Mouse (Mus musculus): Measurements from ENCODE around the gene Espn. TPM values are rescaled to one million over a fixed set of nuclear protein-coding genes. Genes with fewer than 3 reads are reported as not detected.

The Espn gene
- polyA plus RNA-seq, 1 experiment from 2014 or later: 1.5 TPM

GRCm38 (mm10) chr4:152140441-152140840 is 11.7 kb downstream of the Espn start:
- Histone ChIP-seq H3K36me3 (no peaks in the 10 kb centered on the region), H3K4me3 (no peak overlapping the region), H3K9ac (no peak overlapping the region), H3K4me2 (replicated peaks) (no peak overlapping the region), H3K4me1 (peaks cover 9% of the 10 kb centered on the region; the same call in 1 of the 2 replicates), H3K27me3 (peaks cover 61% of the 10 kb centered on the region), H3K27ac (no peak overlapping the region), H3K9me3 (no peaks in the 10 kb centered on the region)
- WGBS: 29% methylated on average over 6 of the region's 6 CpGs
- no peak for ATAC-seq (ENCODE audit: low FRiP score, low read depth)

GRCm38 (mm10) chr4:152138497-152139260 is 13.5 kb downstream of the Espn start:
- ATAC-seq (ENCODE audit: low FRiP score, low read depth): peak; percentile 84
- Histone ChIP-seq H3K4me3 (peak overlapping the region; percentile 45), H3K27me3 (peaks cover 73% of the 10 kb centered on the region), H3K4me1 (peaks cover 9% of the 10 kb centered on the region; the same call in 1 of the 2 replicates), H3K9ac (0 out of 2 replicates have a peak overlapping the region, but pooled peaks have one; percentile 10), H3K4me2 (replicated peaks) (peak overlapping the region; percentile 64), H3K27ac (no peak overlapping the region), H3K9me3 (no peaks in the 10 kb centered on the region), H3K36me3 (no peaks in the 10 kb centered on the region)
- WGBS: 2% methylated on average over 50 of the region's 51 CpGs

GRCm38 (mm10) chr4:152136876-152137250 is 15.3 kb downstream of the Espn start:
- no peaks in the 10 kb centered on the region for H3K36me3 ChIP-seq
- peaks cover 20% of the 10 kb centered on the region for H3K4me1 ChIP-seq
- no peak overlapping the region for H3K4me2 ChIP-seq (replicated peaks)
- WGBS: 86% methylated on average over 2 of the region's 2 CpGs
- peaks cover 83% of the 10 kb centered on the region for H3K27me3 ChIP-seq
- no peaks in the 10 kb centered on the region for H3K9me3 ChIP-seq
- H3K4me3 ChIP-seq: no peak overlapping the region
- no peak overlapping the region for H3K9ac ChIP-seq
- ATAC-seq (ENCODE audit: low FRiP score, low read depth): no peak
- no peak overlapping the region for H3K27ac ChIP-seq

- Histone ChIP-seq H3K4me2 (replicated peaks) (no peak overlapping the region), H3K4me3 (no peak overlapping the region), H3K9me3 (no peaks in the 10 kb centered on the region), H3K36me3 (no peaks in the 10 kb centered on the region), H3K4me1 (peaks cover 26% of the 10 kb centered on the region), H3K27ac (no peak overlapping the region), H3K27me3 (peaks cover 83% of the 10 kb centered on the region), H3K9ac (no peak overlapping the region)
- ATAC-seq (ENCODE audit: low FRiP score, low read depth): no peak
- 28% methylated on average over 6 of the region's 6 CpGs for WGBS
Observed at GRCm38 (mm10) chr4:152136112-152136875, 15.9 kb downstream of the Espn start.

GRCm38 (mm10) chr4:152135363-152135762 is 16.8 kb downstream of the Espn start:
- no peak for ATAC-seq (ENCODE audit: low FRiP score, low read depth)
- Histone ChIP-seq H3K9ac (no peak overlapping the region), H3K9me3 (no peaks in the 10 kb centered on the region), H3K4me3 (no peak overlapping the region), H3K27ac (no peak overlapping the region), H3K4me2 (replicated peaks) (no peak overlapping the region), H3K4me1 (peaks cover 35% of the 10 kb centered on the region), H3K27me3 (peaks cover 85% of the 10 kb centered on the region), H3K36me3 (no peaks in the 10 kb centered on the region)
- 83% methylated on average over 12 of the region's 12 CpGs for WGBS

- Histone ChIP-seq H3K4me1 (peaks cover 37% of the 10 kb centered on the region), H3K36me3 (no peaks in the 10 kb centered on the region), H3K4me3 (no peak overlapping the region), H3K27ac (no peak overlapping the region), H3K27me3 (peaks cover 86% of the 10 kb centered on the region), H3K4me2 (replicated peaks) (no peak overlapping the region), H3K9ac (no peak overlapping the region), H3K9me3 (no peaks in the 10 kb centered on the region)
- no peak for ATAC-seq (ENCODE audit: low FRiP score, low read depth)
Observed at GRCm38 (mm10) chr4:152134507-152134906, 17.7 kb downstream of the Espn start.

- Histone ChIP-seq H3K4me1 (peaks cover 29% of the 10 kb centered on the region), H3K27me3 (peaks cover 91% of the 10 kb centered on the region), H3K9me3 (no peaks in the 10 kb centered on the region), H3K27ac (no peak overlapping the region), H3K4me3 (no peak overlapping the region), H3K9ac (no peak overlapping the region), H3K36me3 (no peaks in the 10 kb centered on the region), H3K4me2 (replicated peaks) (no peak overlapping the region)
- no peak for ATAC-seq (ENCODE audit: low FRiP score, low read depth)
- WGBS: 51% methylated on average over 5 of the region's 5 CpGs
Observed at GRCm38 (mm10) chr4:152133213-152133612, 19.0 kb downstream of the Espn start.

GRCm38 (mm10) chr4:152132772-152133169 is 19.4 kb downstream of the Espn start:
- H3K4me1 ChIP-seq: peaks cover 27% of the 10 kb centered on the region
- no peak overlapping the region for H3K27ac ChIP-seq
- peaks cover 93% of the 10 kb centered on the region for H3K27me3 ChIP-seq
- no peak for ATAC-seq (ENCODE audit: low FRiP score, low read depth)
- no peaks in the 10 kb centered on the region for H3K36me3 ChIP-seq
- H3K4me2 ChIP-seq (replicated peaks): no peak overlapping the region; the same call in 1 of the 2 replicates
- H3K9me3 ChIP-seq: no peaks in the 10 kb centered on the region
- WGBS: 24% methylated on average over 10 of the region's 10 CpGs
- no peak overlapping the region for H3K4me3 ChIP-seq
- no peak overlapping the region for H3K9ac ChIP-seq

GRCm38 (mm10) chr4:152131809-152132771 is 20.1 kb downstream of the Espn start:
- Histone ChIP-seq H3K9me3 (no peaks in the 10 kb centered on the region), H3K4me1 (peaks cover 27% of the 10 kb centered on the region), H3K4me3 (peak overlapping the region; percentile 44), H3K4me2 (replicated peaks) (peak overlapping the region; percentile 71), H3K27ac (no peak overlapping the region), H3K36me3 (no peaks in the 10 kb centered on the region), H3K9ac (no peak overlapping the region), H3K27me3 (peaks cover 97% of the 10 kb centered on the region)
- 0 out of 2 replicates have a peak, but pooled peaks have one; percentile 4 for ATAC-seq (ENCODE audit: low FRiP score, low read depth)
- 4% methylated on average over 50 of the region's 50 CpGs for WGBS

GRCm38 (mm10) chr4:152130771-152131653 is 21.2 kb downstream of the Espn start:
- H3K36me3 ChIP-seq: no peaks in the 10 kb centered on the region
- peaks cover 35% of the 10 kb centered on the region for H3K4me1 ChIP-seq
- peak overlapping the region; percentile 71 for H3K4me2 ChIP-seq (replicated peaks)
- H3K27ac ChIP-seq: no peak overlapping the region
- peak overlapping the region; percentile 44 for H3K4me3 ChIP-seq
- 1% methylated on average over 78 of the region's 85 CpGs for WGBS
- H3K9ac ChIP-seq: peak overlapping the region; percentile 48
- peaks cover 98% of the 10 kb centered on the region for H3K27me3 ChIP-seq
- peak; percentile 59 for ATAC-seq (ENCODE audit: low FRiP score, low read depth)
- H3K9me3 ChIP-seq: no peaks in the 10 kb centered on the region

GRCm38 (mm10) chr4:152129395-152129930 is 22.7 kb downstream of the Espn start:
- Histone ChIP-seq H3K4me1 (peaks cover 46% of the 10 kb centered on the region), H3K4me2 (replicated peaks) (no peak overlapping the region), H3K4me3 (no peak overlapping the region), H3K9me3 (no peaks in the 10 kb centered on the region), H3K27me3 (peaks cover 100% of the 10 kb centered on the region), H3K27ac (no peak overlapping the region), H3K36me3 (no peaks in the 10 kb centered on the region), H3K9ac (no peak overlapping the region)
- 25% methylated on average over 13 of the region's 13 CpGs for WGBS
- ATAC-seq (ENCODE audit: low FRiP score, low read depth): no peak
